Mouse (Mus musculus): Measurements from ENCODE around the gene Llph. TPM values are rescaled to one million over a fixed set of nuclear protein-coding genes. Genes with fewer than 3 reads are reported as not detected.

Gene Llph
- total RNA-seq, 1 experiment = 71.9 TPM

DNA sequence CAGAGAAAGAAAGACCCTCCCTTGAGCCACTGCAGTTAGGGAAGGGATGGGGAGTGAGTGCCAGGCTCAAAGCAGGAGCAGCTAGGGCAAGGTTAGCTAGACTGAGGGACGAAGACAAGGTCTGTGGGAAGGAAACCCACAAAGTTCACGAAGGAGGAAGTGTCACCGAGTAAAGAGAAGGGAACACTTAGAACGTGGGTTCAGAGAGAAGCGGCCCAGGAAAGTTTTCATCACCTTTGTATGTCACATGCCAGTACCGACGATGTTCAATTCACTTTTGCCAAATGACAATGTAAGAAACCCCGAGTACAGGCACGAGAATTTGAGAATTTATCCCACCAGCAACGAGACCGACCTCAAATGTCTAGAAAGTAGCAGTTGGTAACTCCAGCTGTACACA lies 37.6 kb upstream of the Llph start:
- TF ChIP-seq HCFC1 (IDR thresholded peaks at IDR 0.05; ENCODE audit: borderline replicate concordance, insufficient read depth, low read length) (no peak), ZNF384 (IDR thresholded peaks at IDR 0.05; ENCODE audit: low read depth, low read length) (no peak)
- in situ Hi-C loops (cut with MboI; ENCODE audit: low sequenced_read_pairs in 2 of 2, unreplicated experiment in 2 of 2) = no loop called here
- Histone ChIP-seq H3K36me3 (ENCODE audit: control insufficient read depth, insufficient read depth, low read length, poor library complexity, severe bottlenecking) (no peaks in the 10 kb centered on the region), H3K27ac (ENCODE audit: insufficient read depth, low read depth, low read length, poor library complexity, severe bottlenecking) (no peak overlapping the region), H3K9me3 (ENCODE audit: control insufficient read depth, insufficient read depth, low read depth, low read length) (no peaks in the 10 kb centered on the region), H3K4me1 (ENCODE audit: control insufficient read depth in 2 of 2, insufficient read depth in 2 of 2, low read length in 2 of 2, poor library complexity in 1 of 2) (no peaks in the 10 kb centered on the region), H3K9ac (ENCODE audit: insufficient read depth, low read depth, low read length, poor library complexity, severe bottlenecking) (no peak overlapping the region), H3K4me3 (ENCODE audit: insufficient read depth in 1 of 2, low read depth in 1 of 2, low read length in 2 of 2, poor library complexity in 1 of 2, severe bottlenecking in 1 of 2) (no peak overlapping the region)
- no peak for DNase-seq (ENCODE audit: low read depth, low spot score)

DNA sequence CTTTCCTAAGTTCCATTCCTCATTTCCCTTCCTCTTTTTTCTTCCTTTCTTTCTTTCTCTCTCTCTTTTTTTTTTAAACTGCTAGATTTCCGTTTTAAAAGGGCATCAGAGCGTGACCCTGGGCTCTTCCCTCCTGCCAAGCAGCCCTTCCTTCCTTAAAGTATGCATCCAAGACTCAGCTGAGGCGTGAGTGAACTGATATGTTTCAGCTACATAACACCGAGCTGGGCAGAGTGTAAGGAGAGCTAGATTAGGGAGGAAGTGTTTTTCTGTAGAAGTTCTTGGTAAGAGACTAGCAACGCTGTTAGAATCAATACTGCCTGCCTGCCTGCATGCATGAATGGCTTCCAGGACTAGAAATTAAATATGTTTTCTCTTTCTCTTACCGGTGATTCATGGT lies 37.1 kb upstream of the Llph start:
- in situ Hi-C loops (cut with MboI; ENCODE audit: low sequenced_read_pairs in 2 of 2, unreplicated experiment in 2 of 2) = no loop called here
- H3K9me3 ChIP-seq (ENCODE audit: control insufficient read depth, insufficient read depth, low read depth, low read length) = no peaks in the 10 kb centered on the region
- no peak overlapping the region for H3K4me3 ChIP-seq (ENCODE audit: insufficient read depth in 1 of 2, low read depth in 1 of 2, low read length in 2 of 2, poor library complexity in 1 of 2, severe bottlenecking in 1 of 2)
- H3K27ac ChIP-seq (ENCODE audit: insufficient read depth, low read depth, low read length, poor library complexity, severe bottlenecking) = no peak overlapping the region
- H3K4me1 ChIP-seq (ENCODE audit: control insufficient read depth in 2 of 2, insufficient read depth in 2 of 2, low read length in 2 of 2, poor library complexity in 1 of 2) = no peaks in the 10 kb centered on the region
- TF ChIP-seq CHD2 (IDR thresholded peaks at IDR 0.05; ENCODE audit: low read depth, low read length) (no peak), HCFC1 (IDR thresholded peaks at IDR 0.05; ENCODE audit: borderline replicate concordance, insufficient read depth, low read length) (no peak), MAFK (IDR thresholded peaks at IDR 0.05; ENCODE audit: insufficient read depth, low read depth, low read length) (no peak), ZNF384 (IDR thresholded peaks at IDR 0.05; ENCODE audit: low read depth, low read length) (no peak), ZC3H11A (IDR thresholded peaks at IDR 0.05; ENCODE audit: borderline replicate concordance, low read depth, low read length) (no peak)
- H3K9ac ChIP-seq (ENCODE audit: insufficient read depth, low read depth, low read length, poor library complexity, severe bottlenecking) = no peak overlapping the region
- DNase-seq (ENCODE audit: low read depth, low spot score) = no peak
- no peaks in the 10 kb centered on the region for H3K36me3 ChIP-seq (ENCODE audit: control insufficient read depth, insufficient read depth, low read length, poor library complexity, severe bottlenecking)

DNA sequence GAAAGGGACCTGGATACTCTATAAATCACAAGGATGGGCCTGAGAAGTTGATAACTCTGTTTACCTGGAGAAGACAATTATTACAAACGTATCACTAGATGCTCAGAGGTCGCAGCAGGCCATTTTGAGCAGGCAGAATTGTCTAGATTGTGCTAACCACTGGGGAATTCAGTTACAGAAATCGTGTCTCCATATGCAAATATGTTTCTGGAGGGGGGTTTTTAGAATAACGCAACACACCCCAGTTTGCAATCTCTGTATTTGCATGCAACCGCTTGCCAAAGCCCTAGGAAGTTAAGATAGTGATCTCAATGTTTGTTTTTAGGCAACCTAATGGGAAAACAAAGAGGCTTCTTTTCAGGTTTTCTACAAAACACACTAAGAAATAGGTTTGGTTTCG lies 35.7 kb upstream of the Llph start:
- in situ Hi-C loops (cut with MboI; ENCODE audit: low sequenced_read_pairs in 2 of 2, unreplicated experiment in 2 of 2) = no loop called here
- no peak overlapping the region for H3K27ac ChIP-seq (ENCODE audit: insufficient read depth, low read depth, low read length, poor library complexity, severe bottlenecking)
- no peak for DNase-seq (ENCODE audit: low read depth, low spot score)
- no peak overlapping the region for H3K4me3 ChIP-seq (ENCODE audit: insufficient read depth in 1 of 2, low read depth in 1 of 2, low read length in 2 of 2, poor library complexity in 1 of 2, severe bottlenecking in 1 of 2)
- TF ChIP-seq ZC3H11A (IDR thresholded peaks at IDR 0.05; ENCODE audit: borderline replicate concordance, low read depth, low read length) (no peak), ZNF384 (IDR thresholded peaks at IDR 0.05; ENCODE audit: low read depth, low read length) (no peak), CHD2 (IDR thresholded peaks at IDR 0.05; ENCODE audit: low read depth, low read length) (no peak), MAFK (IDR thresholded peaks at IDR 0.05; ENCODE audit: insufficient read depth, low read depth, low read length) (no peak)
- no peaks in the 10 kb centered on the region for H3K9me3 ChIP-seq (ENCODE audit: control insufficient read depth, insufficient read depth, low read depth, low read length)
- no peaks in the 10 kb centered on the region for H3K36me3 ChIP-seq (ENCODE audit: control insufficient read depth, insufficient read depth, low read length, poor library complexity, severe bottlenecking)
- H3K4me1 ChIP-seq (ENCODE audit: control insufficient read depth in 2 of 2, insufficient read depth in 2 of 2, low read length in 2 of 2, poor library complexity in 1 of 2) = no peaks in the 10 kb centered on the region
- no peak overlapping the region for H3K9ac ChIP-seq (ENCODE audit: insufficient read depth, low read depth, low read length, poor library complexity, severe bottlenecking)

DNA sequence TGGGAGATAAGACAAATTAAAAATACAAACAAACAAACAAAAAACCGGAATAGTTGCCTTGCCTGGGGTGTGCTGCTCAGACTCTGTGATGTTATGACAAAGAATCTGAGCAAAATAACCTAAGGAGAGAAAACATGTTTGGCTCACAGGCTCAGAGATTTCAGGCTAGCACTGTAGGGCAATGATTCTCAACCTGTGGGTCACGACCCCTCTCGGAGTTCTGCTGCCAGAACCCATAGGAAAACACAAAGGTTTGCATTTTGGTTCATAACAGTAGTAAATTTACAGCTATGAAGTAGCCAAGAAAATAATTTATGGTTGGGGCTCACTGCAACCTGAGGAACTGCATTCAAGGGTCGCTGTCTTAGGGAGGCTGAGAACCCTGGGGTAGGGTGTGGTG lies 34.6 kb upstream of the Llph start:
- H3K36me3 ChIP-seq (ENCODE audit: control insufficient read depth, insufficient read depth, low read length, poor library complexity, severe bottlenecking) = no peaks in the 10 kb centered on the region
- no peak overlapping the region for H3K27ac ChIP-seq (ENCODE audit: insufficient read depth, low read depth, low read length, poor library complexity, severe bottlenecking)
- no peaks in the 10 kb centered on the region for H3K4me1 ChIP-seq (ENCODE audit: control insufficient read depth in 2 of 2, insufficient read depth in 2 of 2, low read length in 2 of 2, poor library complexity in 1 of 2)
- H3K4me3 ChIP-seq (ENCODE audit: insufficient read depth in 1 of 2, low read depth in 1 of 2, low read length in 2 of 2, poor library complexity in 1 of 2, severe bottlenecking in 1 of 2) = no peak overlapping the region
- no peak overlapping the region for H3K9ac ChIP-seq (ENCODE audit: insufficient read depth, low read depth, low read length, poor library complexity, severe bottlenecking)
- no peak for DNase-seq (ENCODE audit: low read depth, low spot score)
- TF ChIP-seq CHD2 (IDR thresholded peaks at IDR 0.05; ENCODE audit: low read depth, low read length) (peak; percentile 90), ZC3H11A (IDR thresholded peaks at IDR 0.05; ENCODE audit: borderline replicate concordance, low read depth, low read length) (no peak)
- in situ Hi-C loops (cut with MboI; ENCODE audit: low sequenced_read_pairs in 2 of 2, unreplicated experiment in 2 of 2) = no loop called here
- no peaks in the 10 kb centered on the region for H3K9me3 ChIP-seq (ENCODE audit: control insufficient read depth, insufficient read depth, low read depth, low read length)

DNA sequence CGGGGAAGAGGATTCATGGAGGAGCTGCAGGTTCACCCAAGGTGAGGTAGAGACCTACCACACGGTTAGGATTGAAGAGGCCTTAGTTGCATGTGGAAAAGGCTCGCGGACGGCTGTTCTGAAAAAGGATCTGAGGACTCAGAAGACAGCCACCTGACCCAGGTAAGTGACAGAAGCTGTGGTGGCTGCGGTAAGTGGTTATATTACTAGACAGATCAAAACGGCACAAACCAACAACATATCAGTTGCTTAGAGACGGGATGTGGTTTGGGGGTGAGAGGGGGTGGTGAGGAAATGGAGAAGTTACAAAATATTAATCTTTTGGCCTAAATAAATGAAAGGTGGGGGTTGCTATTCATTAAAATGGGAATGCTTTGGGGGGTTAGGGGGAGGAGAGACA lies 33.6 kb upstream of the Llph start:
- no peak overlapping the region for H3K9ac ChIP-seq (ENCODE audit: insufficient read depth, low read depth, low read length, poor library complexity, severe bottlenecking)

More for the DNA sequence above, 33.6 kb upstream of the Llph start:
- TF ChIP-seq ZC3H11A (IDR thresholded peaks at IDR 0.05; ENCODE audit: borderline replicate concordance, low read depth, low read length) (no peak), MAFK (IDR thresholded peaks at IDR 0.05; ENCODE audit: insufficient read depth, low read depth, low read length) (no peak), ZNF384 (IDR thresholded peaks at IDR 0.05; ENCODE audit: low read depth, low read length) (no peak), CHD2 (IDR thresholded peaks at IDR 0.05; ENCODE audit: low read depth, low read length) (no peak), HCFC1 (IDR thresholded peaks at IDR 0.05; ENCODE audit: borderline replicate concordance, insufficient read depth, low read length) (no peak)
- DNase-seq (ENCODE audit: low read depth, low spot score) = no peak
- Histone ChIP-seq H3K4me1 (ENCODE audit: control insufficient read depth in 2 of 2, insufficient read depth in 2 of 2, low read length in 2 of 2, poor library complexity in 1 of 2) (no peaks in the 10 kb centered on the region), H3K27ac (ENCODE audit: insufficient read depth, low read depth, low read length, poor library complexity, severe bottlenecking) (no peak overlapping the region), H3K36me3 (ENCODE audit: control insufficient read depth, insufficient read depth, low read length, poor library complexity, severe bottlenecking) (no peaks in the 10 kb centered on the region), H3K4me3 (ENCODE audit: insufficient read depth in 1 of 2, low read depth in 1 of 2, low read length in 2 of 2, poor library complexity in 1 of 2, severe bottlenecking in 1 of 2) (no peak overlapping the region), H3K9me3 (ENCODE audit: control insufficient read depth, insufficient read depth, low read depth, low read length) (no peaks in the 10 kb centered on the region)
- in situ Hi-C loops (cut with MboI; ENCODE audit: low sequenced_read_pairs in 2 of 2, unreplicated experiment in 2 of 2) = no loop called here

Measured in ES-E14 (cell line).